Mouse (Mus musculus): ENCODE data around the gene Itpk1. TPM values are rescaled to one million over a fixed set of nuclear protein-coding genes. Genes with fewer than 3 reads are reported as not detected.
A peak's percentile ranks its signal among the peaks of the same experiment; 100 is the strongest.

Gene Itpk1
- polyA plus RNA-seq, 1 experiment from 2014 or later = 4.8 TPM

DNA sequence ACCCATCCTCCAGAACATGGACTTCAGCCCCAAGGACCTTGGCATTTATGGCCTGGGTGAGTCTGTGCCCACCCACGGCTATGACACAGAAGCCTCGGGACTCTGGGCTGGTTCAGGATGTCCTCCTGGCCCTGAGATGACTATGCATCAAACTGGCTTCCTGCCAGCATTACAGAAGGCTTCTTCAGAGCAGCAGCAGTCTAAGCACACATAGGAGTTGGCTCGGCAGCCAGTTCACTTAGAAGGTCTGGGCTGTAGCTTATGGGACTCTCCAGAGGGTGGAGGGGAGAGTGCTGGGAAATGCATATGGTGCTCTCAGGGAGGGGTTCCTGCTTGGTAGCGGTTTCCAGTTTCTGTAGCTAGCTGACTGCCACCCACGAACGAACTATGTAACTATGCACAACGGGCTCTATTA lies 21.0 kb upstream of the Itpk1 start:
- H3K36me3 ChIP-seq = no peaks in the 10 kb centered on the region
- DNase-seq (ENCODE audit: low spot score) = no peak
- H3K27ac ChIP-seq = no peak overlapping the region
- no peaks in the 10 kb centered on the region for H3K9me3 ChIP-seq
- H3K4me3 ChIP-seq = no peak overlapping the region
- H3K27me3 ChIP-seq (ENCODE audit: insufficient read depth, poor library complexity, severe bottlenecking) = no peaks in the 10 kb centered on the region
- H3K4me1 ChIP-seq = peaks cover 18% of the 10 kb centered on the region
- WGBS = 72% methylated on average over 7 of the region's 7 CpGs

DNA sequence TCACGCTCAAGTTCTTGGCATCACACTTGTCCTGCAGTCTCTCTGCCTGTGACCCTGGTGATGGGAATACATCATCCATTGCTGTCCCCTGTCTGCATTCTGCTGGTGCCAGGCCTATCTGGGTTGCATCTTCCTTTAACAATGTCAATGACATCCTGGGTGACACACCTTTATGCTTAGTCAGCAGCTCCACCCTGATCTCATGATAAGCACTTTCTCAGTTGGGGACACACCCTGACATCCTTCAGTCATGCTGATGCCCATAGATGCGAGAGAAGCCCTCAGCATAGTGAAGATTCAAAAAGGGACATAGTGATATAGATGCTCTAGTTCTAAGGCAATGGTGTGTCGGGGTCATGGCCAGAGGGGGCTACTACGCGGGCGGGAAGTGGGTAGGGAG lies 20.4 kb upstream of the Itpk1 start:
- Histone ChIP-seq H3K4me3 (no peak overlapping the region), H3K27ac (no peak overlapping the region), H3K36me3 (no peaks in the 10 kb centered on the region), H3K4me1 (peaks cover 12% of the 10 kb centered on the region), H3K27me3 (ENCODE audit: insufficient read depth, poor library complexity, severe bottlenecking) (no peaks in the 10 kb centered on the region), H3K9me3 (no peaks in the 10 kb centered on the region)
- 91% methylated on average over 6 of the region's 6 CpGs for WGBS
- DNase-seq (ENCODE audit: low spot score) = no peak

DNA sequence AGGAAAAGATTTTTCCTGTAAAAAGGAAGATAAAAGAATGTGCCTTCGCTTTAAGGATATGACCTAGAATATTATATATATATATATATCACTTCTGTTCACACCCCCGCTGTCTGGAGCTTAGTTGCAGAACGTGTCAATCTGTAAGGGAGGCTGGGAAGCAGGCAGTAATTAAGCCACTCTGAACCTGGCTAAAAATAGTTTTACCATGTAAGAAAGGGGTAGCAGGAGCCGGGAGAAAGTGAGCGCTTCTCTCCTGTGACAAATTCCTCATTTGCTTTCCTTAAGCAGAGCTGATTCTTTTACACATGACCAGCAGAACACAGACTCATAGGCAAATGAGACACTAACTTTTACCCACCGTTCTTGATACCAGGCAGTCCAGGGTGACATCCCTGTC lies 19.1 kb upstream of the Itpk1 start:
- 50% methylated on average over 6 of the region's 6 CpGs for WGBS
- H3K27me3 ChIP-seq (ENCODE audit: insufficient read depth, poor library complexity, severe bottlenecking) = no peaks in the 10 kb centered on the region

DNA sequence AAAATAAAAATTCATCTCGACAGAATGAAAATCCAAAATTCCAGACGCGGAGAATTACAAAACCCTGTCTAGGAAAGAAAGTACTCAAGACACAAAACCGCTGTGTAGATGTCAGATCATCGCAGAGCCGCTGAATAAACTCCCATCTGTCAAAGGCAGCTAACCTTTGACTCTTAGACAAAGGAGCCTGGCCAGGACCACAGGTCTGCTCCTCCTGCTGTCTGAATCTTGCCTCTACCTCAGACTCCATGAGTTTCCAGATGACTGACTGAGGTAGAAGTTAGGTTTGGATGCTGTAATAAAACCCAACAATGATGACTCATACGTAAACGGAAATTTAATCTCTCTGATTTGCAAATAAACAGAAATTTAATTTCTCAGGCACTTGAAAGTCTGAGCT lies 18.2 kb upstream of the Itpk1 start:
- Histone ChIP-seq H3K9me3 (no peaks in the 10 kb centered on the region), H3K27ac (no peak overlapping the region), H3K4me1 (peaks cover 4% of the 10 kb centered on the region), H3K36me3 (no peaks in the 10 kb centered on the region), H3K27me3 (ENCODE audit: insufficient read depth, poor library complexity, severe bottlenecking) (no peaks in the 10 kb centered on the region), H3K4me3 (no peak overlapping the region)
- no peak for DNase-seq (ENCODE audit: low spot score)
- WGBS = 76% methylated on average over 8 of the region's 8 CpGs

More for the DNA sequence above, 19.1 kb upstream of the Itpk1 start:
- Histone ChIP-seq H3K9me3 (no peaks in the 10 kb centered on the region), H3K27ac (no peak overlapping the region), H3K4me3 (no peak overlapping the region), H3K36me3 (no peaks in the 10 kb centered on the region), H3K4me1 (peaks cover 4% of the 10 kb centered on the region)
- no peak for DNase-seq (ENCODE audit: low spot score)

DNA sequence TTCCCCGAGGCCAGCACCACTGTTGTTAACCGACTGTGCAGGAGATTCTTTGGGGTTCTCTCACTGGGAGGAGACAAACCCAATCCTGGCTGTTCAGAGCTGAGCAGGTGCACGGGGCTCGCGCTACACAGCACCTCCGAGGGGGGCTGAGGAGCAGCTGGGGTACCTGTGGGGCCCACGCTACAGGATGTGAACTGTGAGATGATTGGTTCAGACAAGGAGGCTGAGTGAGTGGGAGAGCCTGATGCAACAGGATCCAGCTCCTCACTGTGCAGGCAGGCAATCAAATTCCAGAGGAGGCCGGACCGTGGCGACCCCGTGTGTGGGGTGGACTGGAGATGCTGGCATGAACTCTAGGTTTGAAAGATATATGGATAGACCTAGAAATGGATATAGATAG lies 17.7 kb upstream of the Itpk1 start:
- DNase-seq (ENCODE audit: low spot score) = no peak
- H3K27me3 ChIP-seq (ENCODE audit: insufficient read depth, poor library complexity, severe bottlenecking) = no peaks in the 10 kb centered on the region
- peaks cover 8% of the 10 kb centered on the region for H3K4me1 ChIP-seq
- no peaks in the 10 kb centered on the region for H3K9me3 ChIP-seq
- WGBS = 58% methylated on average over 11 of the region's 11 CpGs
- no peak overlapping the region for H3K27ac ChIP-seq
- no peaks in the 10 kb centered on the region for H3K36me3 ChIP-seq
- H3K4me3 ChIP-seq = no peak overlapping the region

DNA sequence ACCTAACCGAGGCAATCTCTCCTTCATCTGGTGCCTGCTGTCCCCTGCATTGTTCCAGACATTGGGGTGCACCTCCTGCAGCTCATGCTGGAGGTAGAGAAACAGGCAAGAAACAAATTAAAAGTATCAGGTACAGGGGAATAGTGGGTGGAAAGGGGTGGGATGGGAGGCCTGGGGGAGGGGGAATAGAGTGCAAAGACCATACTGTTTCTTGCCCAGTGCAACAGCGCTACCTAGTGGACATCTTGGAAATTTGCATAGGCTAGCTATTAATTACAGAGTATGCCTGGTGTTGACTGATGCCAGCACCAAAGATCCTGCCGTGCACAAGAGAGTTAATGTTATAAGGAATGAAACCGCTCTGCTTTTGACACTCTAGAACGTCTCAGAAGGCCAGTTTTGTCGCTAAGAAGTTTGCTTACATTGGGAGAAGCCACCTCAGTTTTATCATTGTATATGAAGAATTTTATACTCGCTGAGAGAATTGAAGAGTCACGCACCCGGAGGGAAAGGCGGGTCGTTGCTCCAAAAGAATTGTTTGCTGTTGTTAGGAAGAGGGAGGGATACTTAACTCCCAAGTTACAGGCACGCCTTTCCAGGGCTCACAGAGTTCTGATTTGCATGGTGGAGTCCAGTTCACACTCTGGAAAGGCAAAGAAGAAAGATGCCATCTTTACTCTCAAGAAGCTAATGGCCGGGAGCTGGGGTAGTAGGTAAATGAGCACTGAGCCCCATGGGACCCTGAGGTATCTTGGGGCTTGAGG lies 15.0 kb upstream of the Itpk1 start:
- no peaks in the 10 kb centered on the region for H3K9me3 ChIP-seq
- 29% methylated on average over 13 of the region's 13 CpGs for WGBS
- no peak overlapping the region for H3K4me3 ChIP-seq
- H3K4me1 ChIP-seq = peaks cover 9% of the 10 kb centered on the region
- no peak overlapping the region for H3K27ac ChIP-seq
- H3K27me3 ChIP-seq (ENCODE audit: insufficient read depth, poor library complexity, severe bottlenecking) = no peaks in the 10 kb centered on the region
- H3K36me3 ChIP-seq = no peaks in the 10 kb centered on the region
- DNase-seq (ENCODE audit: low spot score) = no peak

DNA sequence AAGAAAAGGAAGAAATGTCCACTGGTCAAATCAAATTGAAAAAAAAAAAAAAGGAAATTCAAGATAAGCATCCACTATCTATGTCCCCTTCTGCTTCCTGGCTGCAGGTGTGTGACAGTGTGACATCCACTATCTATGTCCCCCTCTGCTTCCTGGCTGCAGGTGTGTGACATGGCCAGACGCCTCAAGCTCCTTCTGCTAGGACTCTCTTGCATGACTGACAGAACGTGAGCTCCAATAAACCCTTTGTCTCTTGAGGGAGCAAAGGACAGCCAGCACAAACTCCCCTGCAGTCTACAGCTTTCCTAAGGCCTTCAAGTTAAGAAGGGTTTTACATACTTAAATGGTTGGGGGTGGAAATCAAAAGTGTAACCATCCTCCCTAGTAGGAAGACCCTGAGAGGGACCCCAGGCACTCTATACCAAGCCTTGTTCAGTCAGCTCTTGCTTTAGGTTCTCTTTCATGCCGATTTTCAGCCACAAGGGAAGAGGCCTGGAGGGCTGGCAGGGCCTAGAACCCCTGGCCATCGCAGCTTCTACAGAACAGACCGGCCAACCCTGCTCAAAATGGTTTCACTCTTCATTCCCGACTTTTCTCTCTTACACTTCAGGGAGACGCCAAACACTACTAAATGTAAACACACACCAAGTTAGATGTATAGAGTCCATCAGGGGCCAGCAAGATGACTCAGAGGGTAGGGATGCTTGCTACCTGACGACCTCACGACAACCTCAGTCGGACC lies 10.1 kb upstream of the Itpk1 start:
- 82% methylated on average over 10 of the region's 10 CpGs for WGBS

DNA sequence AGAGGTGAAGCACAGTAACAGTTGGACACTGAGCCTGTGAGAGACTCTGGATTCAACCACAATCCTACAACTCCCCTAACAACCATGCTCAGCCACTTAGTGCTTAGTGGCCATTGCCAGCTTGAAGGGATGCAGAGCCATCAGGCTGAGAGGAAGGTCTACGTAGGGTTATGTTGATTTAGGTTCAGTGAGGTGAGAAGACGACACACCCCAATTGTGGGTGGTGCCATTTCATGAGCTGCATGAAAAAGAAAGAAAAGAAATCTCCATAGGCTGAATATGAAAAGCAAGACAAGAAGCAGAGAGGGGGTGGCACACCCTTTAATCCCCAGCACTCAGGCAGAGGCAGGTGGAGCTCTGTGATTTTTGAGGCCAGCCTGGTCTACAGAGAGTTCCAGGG lies 9.4 kb upstream of the Itpk1 start:
- H3K36me3 ChIP-seq = no peaks in the 10 kb centered on the region

More for the DNA sequence above, 10.1 kb upstream of the Itpk1 start:
- 0 out of 2 replicates have a peak, but pooled peaks cover 5% of the 10 kb centered on the region for H3K4me1 ChIP-seq
- H3K27me3 ChIP-seq (ENCODE audit: insufficient read depth, poor library complexity, severe bottlenecking) = no peaks in the 10 kb centered on the region
- H3K9me3 ChIP-seq = no peaks in the 10 kb centered on the region
- H3K4me3 ChIP-seq = no peak overlapping the region
- no peaks in the 10 kb centered on the region for H3K36me3 ChIP-seq
- no peak for DNase-seq (ENCODE audit: low spot score)
- no peak overlapping the region for H3K27ac ChIP-seq

DNA sequence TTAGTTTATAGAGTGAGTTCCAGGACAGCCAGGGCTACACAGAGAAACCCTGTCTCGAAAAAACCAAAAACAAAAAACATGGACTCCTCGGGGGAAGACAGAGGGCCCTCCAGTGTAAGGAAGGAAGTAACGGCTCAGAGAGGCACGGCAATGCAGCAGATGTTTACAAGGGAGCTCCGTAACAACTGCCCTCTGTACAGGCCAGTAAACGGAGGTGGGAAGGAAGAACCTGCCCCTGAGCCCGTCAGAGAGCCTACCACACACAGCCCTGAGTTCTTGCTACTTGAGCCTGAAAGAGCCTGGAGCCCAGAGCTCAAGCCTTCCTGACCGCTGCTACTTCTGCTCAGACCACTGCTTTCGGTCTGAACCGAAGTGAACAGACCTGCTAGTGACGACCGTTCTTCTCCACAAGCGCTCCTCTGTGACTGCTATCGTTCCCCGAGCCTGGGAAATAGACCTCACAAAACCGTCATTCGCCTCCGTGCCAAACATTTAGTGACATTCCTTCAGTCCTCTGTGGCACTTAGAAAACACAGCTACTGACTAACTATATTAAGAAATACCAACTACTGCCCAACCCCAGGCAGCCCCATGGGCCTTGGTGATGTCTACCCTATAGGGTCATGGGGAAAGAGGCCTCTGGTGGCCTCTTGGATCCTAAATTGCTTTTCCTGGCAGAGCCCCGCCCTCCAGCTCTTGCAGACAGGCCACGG lies 8.6 kb upstream of the Itpk1 start:
- Histone ChIP-seq H3K4me1 (peaks cover 6% of the 10 kb centered on the region; the same call in 1 of the 2 replicates), H3K4me3 (no peak overlapping the region), H3K27ac (no peak overlapping the region), H3K36me3 (no peaks in the 10 kb centered on the region), H3K27me3 (ENCODE audit: insufficient read depth, poor library complexity, severe bottlenecking) (no peaks in the 10 kb centered on the region), H3K9me3 (no peaks in the 10 kb centered on the region)
- WGBS = 73% methylated on average over 20 of the region's 20 CpGs
- no peak for DNase-seq (ENCODE audit: low spot score)

More for the DNA sequence above, 9.4 kb upstream of the Itpk1 start:
- 69% methylated on average over 2 of the region's 2 CpGs for WGBS
- DNase-seq (ENCODE audit: low spot score) = no peak
- Histone ChIP-seq H3K27ac (no peak overlapping the region), H3K4me3 (no peak overlapping the region), H3K4me1 (0 out of 2 replicates have a peak, but pooled peaks cover 5% of the 10 kb centered on the region), H3K9me3 (no peaks in the 10 kb centered on the region), H3K27me3 (ENCODE audit: insufficient read depth, poor library complexity, severe bottlenecking) (no peaks in the 10 kb centered on the region)

DNA sequence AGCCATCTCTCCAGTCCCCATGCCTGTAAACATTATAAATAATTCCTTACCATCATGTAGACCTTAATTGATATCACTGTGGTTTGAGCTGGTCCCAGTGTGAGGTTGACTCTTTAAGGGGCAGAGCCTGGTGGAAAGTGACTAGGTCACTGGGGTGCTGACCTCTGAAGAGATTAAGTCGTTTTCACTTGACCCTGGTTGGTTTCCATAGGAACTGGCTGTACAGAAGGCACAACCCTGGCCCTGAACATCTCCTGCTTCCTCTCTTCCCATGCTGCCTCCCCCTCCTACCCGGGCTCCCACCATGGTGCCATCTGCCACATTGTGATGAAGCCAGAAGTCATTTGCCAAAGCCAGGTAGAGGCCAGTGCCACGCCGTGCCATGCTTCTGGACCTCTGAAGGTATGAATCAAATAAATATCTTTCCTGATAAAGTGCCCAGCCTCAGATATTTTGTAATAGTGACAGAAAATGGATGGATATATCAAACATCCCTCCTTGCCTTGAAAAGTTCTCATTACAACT lies 6.2 kb upstream of the Itpk1 start:
- Histone ChIP-seq H3K27me3 (ENCODE audit: insufficient read depth, poor library complexity, severe bottlenecking) (peaks cover 9% of the 10 kb centered on the region; the same call in 1 of the 2 replicates), H3K4me1 (peaks cover 8% of the 10 kb centered on the region; the same call in 1 of the 2 replicates), H3K27ac (no peak overlapping the region), H3K36me3 (no peaks in the 10 kb centered on the region), H3K9me3 (no peaks in the 10 kb centered on the region), H3K4me3 (no peak overlapping the region)
- DNase-seq (ENCODE audit: low spot score) = no peak
- WGBS = 62% methylated on average over 4 of the region's 4 CpGs

DNA sequence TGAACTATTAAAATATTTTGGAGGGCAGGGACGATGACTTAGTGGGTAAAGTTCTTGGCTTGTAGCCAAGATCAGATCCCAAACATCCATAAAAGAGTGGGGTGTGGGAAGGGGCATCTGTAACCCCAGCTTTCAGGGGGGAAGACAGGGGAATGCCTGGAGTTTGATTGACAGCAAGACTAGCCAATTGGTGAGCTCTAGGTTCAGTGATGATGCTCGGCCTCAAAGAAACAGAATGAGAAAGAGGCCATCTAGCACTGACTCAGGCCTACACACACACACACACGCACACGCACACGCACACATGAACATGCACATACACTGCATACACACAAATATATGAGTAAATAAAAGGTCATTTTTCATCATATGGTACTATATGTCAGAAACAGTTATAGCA lies 5.2 kb upstream of the Itpk1 start:
- Histone ChIP-seq H3K27me3 (ENCODE audit: insufficient read depth, poor library complexity, severe bottlenecking) (peaks cover 9% of the 10 kb centered on the region; the same call in 1 of the 2 replicates), H3K9me3 (no peaks in the 10 kb centered on the region), H3K4me3 (no peak overlapping the region), H3K36me3 (no peaks in the 10 kb centered on the region), H3K27ac (no peak overlapping the region), H3K4me1 (peaks cover 14% of the 10 kb centered on the region)
- no peak for DNase-seq (ENCODE audit: low spot score)
- WGBS = 84% methylated on average over 5 of the region's 5 CpGs

DNA sequence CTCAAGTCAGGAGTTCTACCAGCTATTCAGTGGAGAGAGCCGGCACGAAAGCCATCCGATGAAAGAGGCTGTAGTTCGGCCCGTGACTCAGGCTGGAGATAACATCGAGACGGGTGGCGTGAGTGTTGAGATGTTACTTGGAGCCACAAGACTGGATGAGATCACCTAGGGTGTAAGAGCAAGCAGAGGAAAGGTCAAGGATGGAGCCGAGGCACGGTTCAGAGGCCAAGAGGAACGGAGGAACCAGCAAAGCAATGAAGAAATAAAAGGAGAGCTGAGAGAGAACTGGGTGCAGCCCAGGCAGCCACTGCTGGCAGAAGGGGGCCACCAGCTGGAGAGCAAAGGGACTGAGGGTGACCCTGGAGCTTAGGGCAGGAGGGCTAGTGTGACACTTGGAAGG lies 3.5 kb upstream of the Itpk1 start:
- peak overlapping the region; percentile 28; the same call in 1 of the 2 replicates for H3K4me3 ChIP-seq
- H3K27ac ChIP-seq = no peak overlapping the region

More for the DNA sequence above, 3.5 kb upstream of the Itpk1 start:
- WGBS = 43% methylated on average over 11 of the region's 11 CpGs
- H3K36me3 ChIP-seq = no peaks in the 10 kb centered on the region
- H3K9me3 ChIP-seq = no peaks in the 10 kb centered on the region
- H3K4me1 ChIP-seq = peaks cover 27% of the 10 kb centered on the region
- peaks cover 17% of the 10 kb centered on the region; the same call in 1 of the 2 replicates for H3K27me3 ChIP-seq (ENCODE audit: insufficient read depth, poor library complexity, severe bottlenecking)
- DNase-seq (ENCODE audit: low spot score) = no peak

Measured in heart, embryonic 10.5 days (tissue).